Mouse (Mus musculus) telencephalon, adult 2 months (tissue): ENCODE data around the gene Plb1.

Experiments used
- DNase-seq: peaks from one replicate; pipeline ENCODE4 v3.0.0-alpha.2; 2011; ENCODE audit warnings: low read depth, low spot score

Plb1 gene

GRCm38 (mm10) chr5:32332591-32332990 lies 100.1 kb downstream of the Plb1 start:
- no peak for DNase-seq

GRCm38 (mm10) chr5:32335172-32335571 lies 102.7 kb downstream of the Plb1 start:
- DNase-seq: peak; percentile 80

- DNase-seq: no peak
These were observed 103.6 kb downstream of the Plb1 start for GRCm38 (mm10) chr5:32336092-32336491.

GRCm38 (mm10) chr5:32337336-32337735 lies 104.8 kb downstream of the Plb1 start:
- no peak for DNase-seq

DNA sequence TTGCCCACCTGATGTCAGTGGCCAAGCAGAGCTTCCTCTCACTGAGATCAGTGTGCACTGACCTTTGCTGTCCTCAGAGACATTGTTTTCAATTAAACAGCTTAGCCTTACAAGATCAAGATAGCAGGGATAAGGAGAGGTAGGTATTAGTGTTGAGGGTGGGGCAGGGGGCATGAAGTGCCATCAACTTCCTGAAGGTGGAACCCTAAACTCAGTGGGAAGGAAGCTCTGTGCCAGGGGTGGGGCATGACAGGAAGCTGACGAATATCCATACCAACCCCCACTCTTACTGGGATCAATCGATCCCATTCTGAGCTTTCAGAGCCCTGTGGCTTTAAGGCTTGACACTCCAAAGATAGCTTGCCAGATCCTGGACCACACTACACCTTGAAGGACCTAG lies 105.8 kb downstream of the Plb1 start:
- DNase-seq: no peak

DNA sequence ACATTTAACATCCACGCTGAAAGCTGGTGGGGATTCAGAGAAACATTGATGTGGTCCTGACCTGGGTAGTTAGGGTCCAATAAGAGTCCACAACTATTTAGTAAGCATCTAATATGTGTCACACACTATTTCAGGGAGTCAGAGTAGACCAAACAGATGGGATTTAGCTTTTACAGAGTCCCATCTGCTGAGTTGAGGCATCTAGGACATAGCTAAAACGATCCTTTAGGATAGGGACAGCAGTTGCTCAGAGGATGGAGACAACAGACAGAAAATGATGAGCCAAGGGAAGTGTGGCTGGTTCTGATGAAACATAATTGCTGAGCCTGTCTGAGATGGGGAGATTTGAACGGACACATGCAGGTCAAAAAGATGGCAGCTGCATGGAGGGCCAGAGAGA lies 106.3 kb downstream of the Plb1 start:
- peak; percentile 55 for DNase-seq

DNA sequence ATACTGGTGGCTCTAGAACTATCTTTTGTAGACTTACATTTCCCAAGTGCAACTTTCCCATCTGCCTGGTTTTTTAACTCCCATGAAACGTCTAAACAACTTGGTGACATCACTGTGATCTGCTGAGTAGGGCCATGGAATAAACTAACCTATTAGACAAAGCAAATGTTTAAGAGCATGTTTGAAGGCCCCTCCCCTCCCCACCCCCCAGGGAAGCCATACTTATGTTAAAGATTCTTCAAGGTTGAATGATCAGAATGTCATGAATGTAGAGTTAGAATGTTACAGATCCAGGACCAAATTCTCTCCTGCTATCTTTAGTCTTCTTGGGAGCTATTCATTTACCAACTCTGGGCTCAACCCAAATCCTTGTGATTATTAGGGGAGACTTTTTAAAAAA lies 107.7 kb downstream of the Plb1 start:
- no peak for DNase-seq

- no peak for DNase-seq
These were observed 110.3 kb downstream of the Plb1 start for GRCm38 (mm10) chr5:32342711-32343285.

DNA sequence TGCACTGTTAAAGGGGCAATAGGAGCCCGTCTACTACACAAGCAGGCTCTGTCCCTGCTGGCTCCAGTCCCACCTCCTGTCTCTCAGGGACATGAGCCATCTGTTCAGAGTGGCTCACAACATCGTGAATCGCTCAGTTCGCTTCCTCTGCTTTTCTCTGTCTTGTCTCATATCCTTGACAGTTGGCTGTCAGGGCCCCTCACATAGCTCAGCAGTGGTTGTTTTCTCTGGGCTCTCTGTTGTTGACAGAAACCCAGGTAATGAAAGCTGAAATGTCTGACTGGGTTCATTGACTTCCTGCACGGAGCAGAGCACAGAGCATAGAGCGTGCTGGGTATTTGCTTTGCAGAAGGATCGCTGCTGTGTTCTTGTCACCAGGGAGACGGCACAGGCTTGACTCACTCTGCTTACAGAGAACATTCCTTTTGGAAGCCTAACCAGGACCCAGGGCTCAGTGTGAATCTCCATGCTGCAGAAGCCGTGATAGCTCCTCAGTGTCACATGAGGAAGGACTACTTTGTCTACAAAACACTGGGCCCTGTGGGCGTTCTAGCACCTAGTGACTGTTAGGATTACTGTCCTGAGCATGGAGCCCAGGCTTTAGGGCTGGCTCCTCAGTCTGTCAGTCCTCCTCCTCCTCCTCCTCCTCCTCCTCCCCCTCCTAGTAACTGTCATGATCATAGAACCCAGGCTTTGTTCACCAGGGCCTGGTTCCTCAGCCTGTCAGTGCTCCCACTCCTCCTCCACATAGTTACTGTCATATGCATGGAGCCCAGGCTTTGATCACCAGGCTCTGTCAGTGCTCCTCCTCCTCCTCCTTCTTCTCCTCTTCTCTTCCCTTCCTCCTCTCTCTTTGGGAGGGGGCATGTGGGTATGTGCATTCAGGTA lies 113.8 kb downstream of the Plb1 start:
- peak; percentile 87 for DNase-seq

DNA sequence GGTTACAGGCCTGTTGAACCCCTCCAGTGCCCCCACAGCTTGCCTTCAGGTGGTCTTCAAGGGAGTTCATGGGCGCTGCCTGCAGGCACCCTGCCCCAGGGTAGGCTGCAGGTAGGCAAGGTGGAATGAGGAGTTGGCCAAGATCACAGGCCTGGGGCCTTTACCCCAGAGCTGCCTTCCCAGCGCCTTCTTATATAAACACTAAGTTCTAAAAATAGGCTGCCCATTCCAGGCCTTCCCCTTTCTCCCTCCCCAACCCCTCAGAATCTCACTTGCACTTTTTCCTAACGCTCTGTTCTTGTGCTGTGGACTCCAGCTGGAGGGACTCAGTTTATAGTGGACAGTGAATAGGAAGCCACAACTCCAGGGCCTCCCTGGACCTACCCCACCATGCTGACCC lies 117.2 kb downstream of the Plb1 start:
- DNase-seq: no peak

- DNase-seq: no peak
These were observed 118.2 kb downstream of the Plb1 start for GRCm38 (mm10) chr5:32350551-32351256.

GRCm38 (mm10) chr5:32351721-32352465 lies 119.4 kb downstream of the Plb1 start:
- DNase-seq: no peak

DNA sequence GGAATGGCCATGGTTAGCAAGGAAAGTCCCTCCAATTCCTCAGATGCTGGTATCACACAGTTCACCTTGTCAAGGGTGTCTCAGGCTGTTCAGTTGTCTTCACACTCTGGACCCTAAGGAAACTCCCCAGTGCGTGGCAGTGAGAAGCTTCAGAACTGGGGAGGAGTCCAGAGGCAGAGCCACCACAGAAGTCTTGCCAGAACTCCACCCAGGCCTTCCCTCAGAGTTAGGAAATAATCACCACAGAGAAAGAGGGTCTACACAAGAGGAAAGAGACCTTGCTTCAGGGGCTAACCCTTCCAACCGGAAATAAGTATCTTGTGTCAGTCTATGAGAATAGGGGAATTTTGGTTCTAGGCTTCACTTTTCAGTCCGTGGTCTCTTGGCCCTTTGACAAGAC lies 120.3 kb downstream of the Plb1 start:
- DNase-seq: no peak

DNA sequence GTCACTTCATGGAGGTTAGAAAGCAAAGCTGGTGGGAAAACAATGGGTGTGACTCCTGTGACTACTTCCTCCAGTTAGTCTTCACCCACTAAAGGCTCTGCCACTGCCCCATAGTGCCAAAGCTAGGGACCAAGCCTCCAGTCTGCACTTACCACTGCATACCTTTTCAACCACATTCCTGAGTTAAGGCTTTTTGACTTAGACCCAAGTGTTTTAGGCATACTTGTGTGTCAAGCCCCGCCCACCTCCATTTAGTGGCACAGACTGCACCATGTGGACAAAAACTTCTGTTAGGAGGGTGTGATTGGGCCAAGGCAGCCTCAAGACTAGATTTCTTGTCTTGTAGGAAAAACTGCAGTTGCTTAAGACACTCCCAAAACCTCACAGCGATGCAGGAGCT lies 120.8 kb downstream of the Plb1 start:
- no peak for DNase-seq

- no peak for DNase-seq
These were observed 128.0 kb downstream of the Plb1 start for GRCm38 (mm10) chr5:32360511-32360910.

- no peak for DNase-seq
These were observed 129.1 kb downstream of the Plb1 start for GRCm38 (mm10) chr5:32361441-32362235.

- DNase-seq: peak; percentile 41
These were observed 136.9 kb downstream of the Plb1 start for GRCm38 (mm10) chr5:32369391-32369790.

GRCm38 (mm10) chr5:32371239-32371638 lies 138.7 kb downstream of the Plb1 start:
- DNase-seq: peak; percentile 49

GRCm38 (mm10) chr5:32378546-32378945 lies 146.0 kb downstream of the Plb1 start:
- DNase-seq: no peak

DNA sequence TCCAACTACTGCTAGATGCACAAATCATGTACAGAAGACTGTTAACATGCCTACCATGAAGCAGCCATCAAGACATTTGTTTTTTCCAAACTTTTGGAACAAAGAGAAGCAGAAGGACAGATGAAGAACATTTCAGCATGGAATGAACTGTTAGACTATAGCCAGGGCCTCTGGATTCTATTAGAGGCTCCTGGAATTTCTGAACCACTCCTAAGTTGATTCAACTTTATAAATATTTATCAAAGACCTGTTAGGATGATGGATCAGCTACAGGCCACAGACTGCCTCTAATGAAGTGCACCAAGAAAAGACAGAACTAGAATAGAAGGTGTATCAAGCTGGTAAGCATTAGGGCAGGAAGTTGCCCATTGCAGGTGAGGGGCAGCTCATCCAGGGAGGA lies 156.1 kb downstream of the Plb1 start:
- no peak for DNase-seq

GRCm38 (mm10) chr5:32390295-32390694 lies 157.8 kb downstream of the Plb1 start:
- no peak for DNase-seq
